Mouse (Mus musculus): ENCODE data around the gene Hist2h3b. TPM values are rescaled to one million over a fixed set of nuclear protein-coding genes. Genes with fewer than 3 reads are reported as not detected.

The Hist2h3b gene
- polyA plus RNA-seq, 1 experiment: not detected

GRCm38 (mm10) chr3:96247356-96248140 lies 20.9 kb upstream of the Hist2h3b start:
- peaks cover 8% of the 10 kb centered on the region for H3K4me1 ChIP-seq (ENCODE audit: control insufficient read depth, insufficient read depth, insufficient read length, low read length)
- no peak overlapping the region for H3K4me3 ChIP-seq (ENCODE audit: insufficient read depth, low read depth, low read length)
- H3K27ac ChIP-seq (replicated peaks; ENCODE audit: low read depth, low read length): no peak overlapping the region

GRCm38 (mm10) chr3:96248141-96249033 lies 20.1 kb upstream of the Hist2h3b start:
- H3K27ac ChIP-seq (replicated peaks; ENCODE audit: low read depth, low read length): no peak overlapping the region
- no peak overlapping the region for H3K4me3 ChIP-seq (ENCODE audit: insufficient read depth, low read depth, low read length)
- H3K4me1 ChIP-seq (ENCODE audit: control insufficient read depth, insufficient read depth, insufficient read length, low read length): peaks cover 8% of the 10 kb centered on the region

GRCm38 (mm10) chr3:96249034-96249345 lies 19.5 kb upstream of the Hist2h3b start:
- Histone ChIP-seq H3K4me3 (ENCODE audit: insufficient read depth, low read depth, low read length) (no peak overlapping the region), H3K4me1 (ENCODE audit: control insufficient read depth, insufficient read depth, insufficient read length, low read length) (peaks cover 5% of the 10 kb centered on the region), H3K27ac (replicated peaks; ENCODE audit: low read depth, low read length) (no peak overlapping the region)

GRCm38 (mm10) chr3:96250890-96251289 lies 17.6 kb upstream of the Hist2h3b start:
- Histone ChIP-seq H3K4me3 (ENCODE audit: insufficient read depth, low read depth, low read length) (no peak overlapping the region), H3K27ac (replicated peaks; ENCODE audit: low read depth, low read length) (no peak overlapping the region), H3K4me1 (ENCODE audit: control insufficient read depth, insufficient read depth, insufficient read length, low read length) (no peaks in the 10 kb centered on the region)

- Histone ChIP-seq H3K4me3 (ENCODE audit: insufficient read depth, low read depth, low read length) (no peak overlapping the region), H3K27ac (replicated peaks; ENCODE audit: low read depth, low read length) (no peak overlapping the region), H3K4me1 (ENCODE audit: control insufficient read depth, insufficient read depth, insufficient read length, low read length) (0 out of 2 replicates have a peak, but pooled peaks cover 2% of the 10 kb centered on the region)
Observed at GRCm38 (mm10) chr3:96251787-96252186, 16.7 kb upstream of the Hist2h3b start.

GRCm38 (mm10) chr3:96254683-96255355 lies 13.6 kb upstream of the Hist2h3b start:
- Histone ChIP-seq H3K4me1 (ENCODE audit: control insufficient read depth, insufficient read depth, insufficient read length, low read length) (0 out of 2 replicates have a peak, but pooled peaks cover 2% of the 10 kb centered on the region), H3K4me3 (ENCODE audit: insufficient read depth, low read depth, low read length) (no peak overlapping the region), H3K27ac (replicated peaks; ENCODE audit: low read depth, low read length) (no peak overlapping the region)

GRCm38 (mm10) chr3:96255926-96256593 lies 12.4 kb upstream of the Hist2h3b start:
- Histone ChIP-seq H3K4me3 (ENCODE audit: insufficient read depth, low read depth, low read length) (no peak overlapping the region), H3K4me1 (ENCODE audit: control insufficient read depth, insufficient read depth, insufficient read length, low read length) (0 out of 2 replicates have a peak, but pooled peaks cover 2% of the 10 kb centered on the region), H3K27ac (replicated peaks; ENCODE audit: low read depth, low read length) (no peak overlapping the region)

- no peak overlapping the region for H3K4me3 ChIP-seq (ENCODE audit: insufficient read depth, low read depth, low read length)
- H3K4me1 ChIP-seq (ENCODE audit: control insufficient read depth, insufficient read depth, insufficient read length, low read length): 0 out of 2 replicates have a peak, but pooled peaks cover 2% of the 10 kb centered on the region
- H3K27ac ChIP-seq (replicated peaks; ENCODE audit: low read depth, low read length): no peak overlapping the region
Observed at GRCm38 (mm10) chr3:96257190-96257589, 11.3 kb upstream of the Hist2h3b start.

GRCm38 (mm10) chr3:96260220-96260619 lies 8.2 kb upstream of the Hist2h3b start:
- Histone ChIP-seq H3K4me1 (ENCODE audit: control insufficient read depth, insufficient read depth, insufficient read length, low read length) (peaks cover 7% of the 10 kb centered on the region; the same call in 1 of the 2 replicates), H3K4me3 (ENCODE audit: insufficient read depth, low read depth, low read length) (no peak overlapping the region), H3K27ac (replicated peaks; ENCODE audit: low read depth, low read length) (no peak overlapping the region)

GRCm38 (mm10) chr3:96261623-96262022 lies 6.8 kb upstream of the Hist2h3b start:
- peak overlapping the region; percentile 94 for H3K4me3 ChIP-seq (ENCODE audit: insufficient read depth, low read depth, low read length)
- peak overlapping the region; percentile 41 for H3K27ac ChIP-seq (replicated peaks; ENCODE audit: low read depth, low read length)
- peaks cover 5% of the 10 kb centered on the region; the same call in 1 of the 2 replicates for H3K4me1 ChIP-seq (ENCODE audit: control insufficient read depth, insufficient read depth, insufficient read length, low read length)

GRCm38 (mm10) chr3:96262216-96262875 lies 6.1 kb upstream of the Hist2h3b start:
- H3K27ac ChIP-seq (replicated peaks; ENCODE audit: low read depth, low read length): peak overlapping the region; percentile 94
- H3K4me1 ChIP-seq (ENCODE audit: control insufficient read depth, insufficient read depth, insufficient read length, low read length): peaks cover 5% of the 10 kb centered on the region; the same call in 1 of the 2 replicates
- H3K4me3 ChIP-seq (ENCODE audit: insufficient read depth, low read depth, low read length): peak overlapping the region; percentile 94

- Histone ChIP-seq H3K4me1 (ENCODE audit: control insufficient read depth, insufficient read depth, insufficient read length, low read length) (peaks cover 5% of the 10 kb centered on the region; the same call in 1 of the 2 replicates), H3K27ac (replicated peaks; ENCODE audit: low read depth, low read length) (peak within 1 kb of the TSS; percentile 97)
Observed at GRCm38 (mm10) chr3:96262979-96263550, 5.4 kb upstream of the Hist2h3b start, which contains the start of gene Hist2h4. Hist2h4 (minus strand) TSS chr3:96263311.

GRCm38 (mm10) chr3:96263558-96264403 lies 4.7 kb upstream of the Hist2h3b start:
- H3K4me3 ChIP-seq (ENCODE audit: insufficient read depth, low read depth, low read length): peak overlapping the region; percentile 77
- H3K4me1 ChIP-seq (ENCODE audit: control insufficient read depth, insufficient read depth, insufficient read length, low read length): peaks cover 5% of the 10 kb centered on the region; the same call in 1 of the 2 replicates
- peak overlapping the region; percentile 97 for H3K27ac ChIP-seq (replicated peaks; ENCODE audit: low read depth, low read length)

More at GRCm38 (mm10) chr3:96262979-96263550, 5.4 kb upstream of the Hist2h3b start, which contains the start of gene Hist2h4:
- peak within 1 kb of the TSS; percentile 94 for H3K4me3 ChIP-seq (ENCODE audit: insufficient read depth, low read depth, low read length)

Data from brown adipose tissue, adult 24 weeks (tissue).